Mouse (Mus musculus): ENCODE measurements around the gene Efna3.

Efna3 gene

GRCm38 (mm10) chr3:89288503-89288928 lies 34.2 kb downstream of the Efna3 start:
- DNase-seq (ENCODE audit: extremely low read depth, low read depth, low spot score): no peak

GRCm38 (mm10) chr3:89287286-89287685 lies 35.5 kb downstream of the Efna3 start:
- DNase-seq (ENCODE audit: extremely low read depth, low read depth, low spot score): no peak

GRCm38 (mm10) chr3:89285526-89285925 lies 37.2 kb downstream of the Efna3 start:
- no peak for DNase-seq (ENCODE audit: extremely low read depth, low read depth, low spot score)

GRCm38 (mm10) chr3:89284261-89284660 lies 38.5 kb downstream of the Efna3 start:
- no peak for DNase-seq (ENCODE audit: extremely low read depth, low read depth, low spot score)

- no peak for DNase-seq (ENCODE audit: extremely low read depth, low read depth, low spot score)
Measured at GRCm38 (mm10) chr3:89282291-89282643, 40.5 kb downstream of the Efna3 start.

- DNase-seq (ENCODE audit: extremely low read depth, low read depth, low spot score): no peak
Measured at GRCm38 (mm10) chr3:89281579-89282290, 41.0 kb downstream of the Efna3 start.

GRCm38 (mm10) chr3:89280606-89281511 lies 41.9 kb downstream of the Efna3 start, which contains the start of gene Efna1:
TSS of gene Efna1 (minus strand) at chr3:89281142.
- no peak for DNase-seq (ENCODE audit: extremely low read depth, low read depth, low spot score)

- DNase-seq (ENCODE audit: extremely low read depth, low read depth, low spot score): no peak
Measured at GRCm38 (mm10) chr3:89280050-89280605, 42.6 kb downstream of the Efna3 start.

GRCm38 (mm10) chr3:89279153-89279890 lies 43.4 kb downstream of the Efna3 start:
- no peak for DNase-seq (ENCODE audit: extremely low read depth, low read depth, low spot score)

- DNase-seq (ENCODE audit: extremely low read depth, low read depth, low spot score): no peak
Measured at GRCm38 (mm10) chr3:89278643-89279042, 44.1 kb downstream of the Efna3 start.

- DNase-seq (ENCODE audit: extremely low read depth, low read depth, low spot score): no peak
Measured at GRCm38 (mm10) chr3:89278107-89278506, 44.7 kb downstream of the Efna3 start.

- no peak for DNase-seq (ENCODE audit: extremely low read depth, low read depth, low spot score)
Measured at GRCm38 (mm10) chr3:89277281-89278021, 45.3 kb downstream of the Efna3 start.

- DNase-seq (ENCODE audit: extremely low read depth, low read depth, low spot score): no peak
Measured at GRCm38 (mm10) chr3:89276061-89276460, 46.7 kb downstream of the Efna3 start.

- no peak for DNase-seq (ENCODE audit: extremely low read depth, low read depth, low spot score)
Measured at GRCm38 (mm10) chr3:89271760-89272159, 51.0 kb downstream of the Efna3 start.

- peak; percentile 89 for DNase-seq (ENCODE audit: extremely low read depth, low read depth, low spot score)
Measured at GRCm38 (mm10) chr3:89270891-89271290, 51.9 kb downstream of the Efna3 start.

GRCm38 (mm10) chr3:89270051-89270755 lies 52.6 kb downstream of the Efna3 start, which contains the start of gene Slc50a1:
TSS of gene Slc50a1 (minus strand) at chr3:89270570.
- DNase-seq (ENCODE audit: extremely low read depth, low read depth, low spot score): no peak

- DNase-seq (ENCODE audit: extremely low read depth, low read depth, low spot score): no peak
Measured at GRCm38 (mm10) chr3:89268916-89269315, 53.8 kb downstream of the Efna3 start.

- DNase-seq (ENCODE audit: extremely low read depth, low read depth, low spot score): no peak
Measured at GRCm38 (mm10) chr3:89266439-89266893, 56.3 kb downstream of the Efna3 start.
